Mouse (Mus musculus): ENCODE data around the gene Cradd.

- TF ChIP-seq CTCF (conservative IDR thresholded peaks at IDR 0.05; ENCODE audit: low read length) (no peak), POU5F1 (IDR thresholded peaks at IDR 0.05; ENCODE audit: borderline replicate concordance, low read length) (no peak), NANOG (IDR thresholded peaks at IDR 0.05; ENCODE audit: borderline replicate concordance, low read length) (no peak)
Measured at GRCm38 (mm10) chr10:95191881-95192280, 132.1 kb downstream of the Cradd start.

Measured in E14TG2a.4 (cell line).